Mouse (Mus musculus) ES-E14 (cell line): Measurements from ENCODE around the gene Gm37419.

Source experiments
- HCFC1 ChIP-seq: IDR thresholded peaks from 2 replicates; pipeline ENCODE4 v1.6.1; 2012; ENCODE audit warnings: low read length, inconsistent platforms, borderline replicate concordance; ENCODE audit not compliant: insufficient read depth
- MAFK ChIP-seq: IDR thresholded peaks from 2 replicates; pipeline ENCODE4 v1.6.1; 2014; ENCODE audit warnings: mild to moderate bottlenecking, low read depth, low read length, inconsistent platforms; ENCODE audit not compliant: insufficient read depth
- ZC3H11A ChIP-seq: IDR thresholded peaks from 2 replicates; pipeline ENCODE4 v1.6.1; 2012; ENCODE audit warnings: low read depth, mild to moderate bottlenecking, inconsistent platforms, low read length, borderline replicate concordance
- ZNF384 ChIP-seq: IDR thresholded peaks from 2 replicates; pipeline ENCODE4 v1.6.1; 2012; ENCODE audit warnings: low read depth, low read length, inconsistent platforms

- TF ChIP-seq HCFC1 = no peak
- TF ChIP-seq MAFK = no peak
- no peak for TF ChIP-seq ZNF384
- TF ChIP-seq ZC3H11A = no peak
Observed at GRCm38 (mm10) chr16:23952101-23952727, 36.1 kb upstream of the Gm37419 start.
